In genomic region chr19:58968731-58969506, GRCm38 (mm10) we compare ENCODE assay signal across 14 mouse cellular contexts. TPM values are rescaled to one million over a fixed set of nuclear protein-coding genes. Genes with fewer than 3 reads are reported as not detected.
DNase-seq lines count a peak whose midpoint lies in the region; ATAC-seq lines count a peak whose summit lies in the region.
"Had no signal": no experiment of that assay in that cellular context is flagged by ENCODE, and none has a peak within 500 bp of the region (broad histone marks: within the 10 kb centered on the region; RNA-seq: fewer than 3 reads in every experiment).

No protein-coding gene starts in this region.

- H3K36me3 ChIP-seq in heart, embryonic 13.5 days = no peaks in the 10 kb centered on the region
- H3K36me3 ChIP-seq: embryonic facial prominence, embryonic 12.5 days; liver, embryonic 13.5 days had no signal

- H3K4me3 ChIP-seq in heart, embryonic 13.5 days = no peak overlapping the region
- H3K4me3 ChIP-seq: embryonic facial prominence, embryonic 12.5 days; hindbrain, embryonic 15.5 days; liver, embryonic 13.5 days had no signal

- H3K27me3 ChIP-seq in heart, embryonic 13.5 days (replicated peaks) = peaks cover 58% of the 10 kb centered on the region
- H3K27me3 ChIP-seq: liver, embryonic 13.5 days had no signal

- no peak overlapping the region for H3K27ac ChIP-seq in heart, embryonic 13.5 days (replicated peaks)
- H3K27ac ChIP-seq: embryonic facial prominence, embryonic 12.5 days; hindbrain, embryonic 15.5 days; liver, embryonic 13.5 days had no signal

- H3K9ac ChIP-seq in heart, embryonic 13.5 days = no peak overlapping the region
- H3K9ac ChIP-seq: embryonic facial prominence, embryonic 12.5 days; hindbrain, embryonic 15.5 days; liver, embryonic 13.5 days had no signal

- ATAC-seq in heart, embryonic 13.5 days (ENCODE audit: extremely low read depth, insufficient number of reproducible peaks, low FRiP score, low TSS enrichment) = no peak
- ATAC-seq in erythroid progenitor cell, adult 5-6 weeks (replicated peaks; ENCODE audit: low FRiP score, poor library complexity, severe bottlenecking) = no peak
- ATAC-seq: activated CD4-positive, CD25-positive, alpha-beta regulatory T cell, adult 4 months had no signal

- no peaks in the 10 kb centered on the region for H3K9me3 ChIP-seq in heart, embryonic 13.5 days
- H3K9me3 ChIP-seq: embryonic facial prominence, embryonic 12.5 days; hindbrain, embryonic 15.5 days; liver, embryonic 13.5 days had no signal

- H3K4me2 ChIP-seq in heart, embryonic 13.5 days = peak overlapping the region; percentile 20; the same call in 1 of the 2 replicates
- H3K4me2 ChIP-seq: embryonic facial prominence, embryonic 12.5 days; hindbrain, embryonic 15.5 days; liver, embryonic 13.5 days had no signal

- 41% methylated on average over 15 of the region's 15 CpGs for WGBS in heart, embryonic 13.5 days

- DNase-seq in heart, adult 18-20 months = no peak
- peak; percentile 45 for DNase-seq in WW6 (ENCODE audit: low read depth, low spot score)
- peak; percentile 70 for DNase-seq in embryo, embryonic 10.5 days (ENCODE audit: low spot score)
- DNase-seq in mesoderm, embryonic 11.5 days (ENCODE audit: low read depth, low spot score) = peak; percentile 60
- no peak for DNase-seq in thymus, postnatal 10 days (ENCODE audit: low spot score in 2 of 2)
- DNase-seq in frontal cortex, postnatal 36 days (ENCODE audit: low spot score in 2 of 2) = no peak
- DNase-seq: gastrocnemius, postnatal 10 days; liver, embryonic 13.5 days had no signal

- H3K4me1 ChIP-seq in heart, embryonic 13.5 days = no peaks in the 10 kb centered on the region
- H3K4me1 ChIP-seq: embryonic facial prominence, embryonic 12.5 days; liver, embryonic 13.5 days had no signal

RNA-seq across cellular contexts. Expression of gene Hspa12a, which starts 25.5 kb away (rescaled TPM):
- polyA plus RNA-seq in heart, embryonic 13.5 days (2015; fragmentation: Nextera tagmentation; extraction: Ambion mirVana) = 9.0 and 9.1 TPM in 2 replicates
- total RNA-seq in heart, adult 18-20 months (2021) = 10 to 100 TPM; 15.9 to 19.4 TPM
- total RNA-seq in erythroid progenitor cell, adult 5-6 weeks (2015; ENCODE audit: low replicate concordance) = not detected in 2 replicates
- total RNA-seq in erythroid progenitor cell, adult 5-6 weeks (2017; ENCODE audit: low replicate concordance) = not detected in 2 replicates

RNA-seq across cellular contexts. Expression of gene Eno4, which starts 25.7 kb away (rescaled TPM):
- 0.08 and 0.13 TPM in 2 replicates for polyA plus RNA-seq in heart, embryonic 13.5 days (2015; fragmentation: Nextera tagmentation; extraction: Ambion mirVana)
- total RNA-seq in heart, adult 18-20 months (2021) = under 1 TPM in 1 of 2 experiments, not detected in 1; 0.36 TPM
- total RNA-seq in erythroid progenitor cell, adult 5-6 weeks (2015; ENCODE audit: low replicate concordance) = not detected in 2 replicates
- total RNA-seq in erythroid progenitor cell, adult 5-6 weeks (2017; ENCODE audit: low replicate concordance) = not detected in 2 replicates
- total RNA-seq: megakaryocyte, adult 5-6 weeks had no signal
- polyA plus RNA-seq: activated CD4-positive, CD25-positive, alpha-beta regulatory T cell, adult 4 months had no signal

Comparison
In these comparisons a context has a peak if more than half of its experiments do, and no peak if none do; other contexts are left out.
1. DNase-seq: peak in WW6 (single experiment), embryo, embryonic 10.5 days (single experiment) and mesoderm, embryonic 11.5 days (single experiment); none in heart, adult 18-20 months (0 of 2), thymus, postnatal 10 days (0 of 2) and frontal cortex, postnatal 36 days (0 of 2).
2. RNA of gene Hspa12a, which starts 25.5 kb away (total RNA-seq): 15.9 to 19.4 TPM in heart, adult 18-20 months; not detected in erythroid progenitor cell, adult 5-6 weeks; every median in the first group is over 10 times any median in the second.